Mouse (Mus musculus) hindbrain, embryonic 14.5 days (tissue): ENCODE data around the gene Xpr1. TPM values are rescaled to one million over a fixed set of nuclear protein-coding genes. Genes with fewer than 3 reads are reported as not detected.

Experiments used
- ATAC-seq: fragments of 200-750 bp; cut with Nextera tagmentation; 2 replicates; pipeline ENCODE4 v1.8.0; 2017; ENCODE audit warnings: moderate number of reproducible peaks, mild to moderate bottlenecking, moderate TSS enrichment, moderate library complexity; ENCODE audit not compliant: low FRiP score
- DNase-seq: peaks from one replicate; pipeline ENCODE4 v3.0.0-alpha.2; 2015; ENCODE audit warnings: low spot score
- H3K27ac ChIP-seq: fragments of 300-500 bp; sonication (generic); 2 replicates; pipeline ENCODE4 v1.5.1; 2014; ENCODE audit warnings: mild to moderate bottlenecking, moderate library complexity
- H3K27me3 ChIP-seq: fragments of 300-500 bp; sonication (generic); 2 replicates; pipeline ENCODE4 v1.6.1; 2014; ENCODE audit warnings: mild to moderate bottlenecking, low read length, mixed read lengths; ENCODE audit not compliant: control insufficient read depth, insufficient read depth
- H3K36me3 ChIP-seq: fragments of 300-500 bp; sonication (generic); replicated peaks from 2 replicates; pipeline ENCODE4 v1.6.1; 2014; ENCODE audit not compliant: control insufficient read depth, insufficient read depth
- H3K4me1 ChIP-seq: fragments of 300-500 bp; sonication (generic); replicated peaks from 2 replicates; pipeline ENCODE4 v1.6.1; 2014; ENCODE audit warnings: antibody characterized with exemption, low read length, mixed read lengths; ENCODE audit not compliant: control insufficient read depth, insufficient read depth
- H3K4me2 ChIP-seq: fragments of 300-500 bp; sonication (generic); replicated peaks from 2 replicates; pipeline ENCODE4 v1.6.1; 2014; ENCODE audit warnings: mild to moderate bottlenecking, moderate library complexity
- H3K4me3 ChIP-seq: fragments of 300-500 bp; sonication (generic); replicated peaks from 2 replicates; pipeline ENCODE4 v1.5.1; 2014; ENCODE audit warnings: mild to moderate bottlenecking, low read length
- H3K9ac ChIP-seq: fragments of 300-500 bp; sonication (generic); 2 replicates; pipeline ENCODE4 v1.6.1; 2014
- H3K9me3 ChIP-seq: fragments of 300-500 bp; sonication (generic); 2 replicates; pipeline ENCODE4 v1.6.1; 2016; ENCODE audit warnings: low read length; ENCODE audit not compliant: control insufficient read depth
- WGBS: fragments of 180-500 bp; shearing (Covaris S2); extraction: QIAGEN DNeasy Blood & Tissue Kit; methylation state at CpG from one replicate; pipeline ENCODE4 v1.1.7; 2014; 5-methylcytosine and 5-hydroxymethylcytosine counted together
- polyA plus RNA-seq: library from polyadenylated mRNA; unstranded; fragments of >200 nt; fragmentation: Nextera tagmentation; extraction: Ambion mirVana; gene quantifications from 2 replicates; pipeline ENCODE4 v1.2.1, GENCODE M21; 2014

Gene Xpr1
- polyA plus RNA-seq, 1 experiment from 2014 or later: 38.7 TPM

DNA sequence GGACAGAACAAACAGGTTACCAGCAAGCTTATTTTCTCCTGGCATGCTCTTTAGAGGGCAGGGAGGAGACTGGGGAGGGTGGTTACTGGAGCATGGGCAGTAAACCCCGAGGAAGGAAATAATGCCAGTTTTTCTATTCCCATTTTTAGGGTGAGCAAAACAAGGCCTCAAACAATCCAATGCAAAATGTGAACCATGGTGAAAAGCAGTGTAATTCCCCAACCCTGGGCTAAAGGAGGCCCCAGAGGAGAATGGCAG is 174.8 kb downstream of the Xpr1 start:
- Histone ChIP-seq H3K9me3 (no peaks in the 10 kb centered on the region), H3K4me2 (no peak overlapping the region), H3K4me1 (peaks cover 7% of the 10 kb centered on the region), H3K9ac (no peak overlapping the region), H3K4me3 (no peak overlapping the region), H3K27ac (no peak overlapping the region), H3K36me3 (no peaks in the 10 kb centered on the region), H3K27me3 (peaks cover 12% of the 10 kb centered on the region)
- 52% methylated on average over 1 of the region's 1 CpGs for WGBS
- DNase-seq (no peak), ATAC-seq (no peak)

DNA sequence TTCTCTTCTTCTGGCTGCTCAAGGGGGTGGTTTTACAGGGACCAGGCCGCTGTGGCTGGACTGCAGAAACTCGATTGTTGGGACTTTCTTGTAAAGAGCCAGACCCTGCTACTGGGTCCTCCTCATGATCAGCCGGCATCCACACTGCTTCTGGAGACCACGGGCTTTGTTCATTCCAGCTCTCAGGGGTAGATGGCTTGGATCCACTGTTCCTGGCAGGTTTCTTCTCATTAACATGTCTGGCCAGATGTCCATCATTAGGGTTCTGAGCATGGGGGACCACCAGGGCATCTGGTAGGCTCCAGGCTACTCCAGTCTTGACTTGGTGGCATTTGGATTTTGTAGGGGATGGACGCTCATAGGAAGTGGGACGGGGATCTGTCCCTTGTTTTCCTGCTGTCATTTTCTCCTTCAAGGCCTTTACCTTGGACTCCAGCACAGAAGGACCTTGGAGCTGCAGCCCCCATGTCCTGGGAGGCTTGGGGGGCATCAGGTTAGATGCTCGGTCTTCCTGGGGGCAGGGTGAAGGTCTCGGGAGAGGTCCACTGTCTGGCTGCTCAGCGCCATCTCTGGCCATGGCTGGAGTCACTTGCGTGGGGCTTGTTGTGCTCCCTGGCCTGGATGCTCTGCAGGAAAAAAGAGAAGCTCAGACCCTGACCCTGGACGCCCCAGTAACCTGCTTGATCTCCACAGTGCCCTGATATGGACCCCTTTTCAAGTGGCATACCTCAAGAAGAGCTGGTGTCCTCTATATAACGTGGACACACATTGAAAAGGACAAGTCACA is 175.3 kb downstream of the Xpr1 start:
- Histone ChIP-seq H3K9ac (no peak overlapping the region), H3K36me3 (no peaks in the 10 kb centered on the region), H3K4me3 (no peak overlapping the region), H3K27ac (no peak overlapping the region), H3K9me3 (no peaks in the 10 kb centered on the region), H3K27me3 (peaks cover 12% of the 10 kb centered on the region), H3K4me1 (peaks cover 12% of the 10 kb centered on the region), H3K4me2 (no peak overlapping the region)
- ATAC-seq: no peak
- WGBS: 78% methylated on average over 12 of the region's 12 CpGs
- DNase-seq: no peak

DNA sequence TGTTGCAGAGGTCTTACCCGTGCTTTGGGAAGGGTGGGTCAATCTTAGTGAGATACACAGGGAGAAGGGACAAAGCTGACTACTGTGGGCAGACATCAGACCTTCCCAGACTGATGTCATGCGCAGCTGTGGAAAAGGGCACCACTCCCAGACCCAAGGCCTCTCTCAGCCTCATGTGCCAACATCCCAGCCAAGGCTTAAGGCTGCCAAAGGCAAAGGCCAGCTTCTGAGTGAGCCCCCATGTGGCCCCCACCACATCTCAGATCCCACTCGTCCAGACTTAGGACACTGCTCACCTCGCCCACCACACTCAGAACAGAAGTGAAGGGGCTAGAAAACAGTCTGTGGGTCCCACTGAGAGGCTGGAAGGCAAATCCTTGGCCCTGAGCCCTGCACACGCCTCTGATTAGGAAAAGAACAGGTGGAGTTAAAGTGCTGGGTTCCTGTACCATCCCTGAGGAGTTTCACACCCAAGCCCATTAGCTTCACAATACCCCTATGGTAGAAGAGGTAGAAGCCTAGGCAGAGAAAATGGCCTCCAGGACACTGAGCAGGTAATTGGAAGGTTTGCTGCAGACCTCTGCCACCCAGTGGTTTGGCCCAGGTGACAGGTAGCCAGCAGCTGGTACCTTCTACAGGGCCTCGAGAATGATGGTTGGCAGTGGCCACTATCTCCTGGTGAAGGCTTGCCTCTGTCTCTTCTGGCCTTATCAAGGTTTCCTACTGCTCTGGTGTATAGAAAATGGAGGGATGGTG is 177.1 kb downstream of the Xpr1 start:
- DNase-seq (no peak), ATAC-seq (no peak)
- H3K9me3 ChIP-seq: no peaks in the 10 kb centered on the region
- H3K4me3 ChIP-seq: no peak overlapping the region
- H3K9ac ChIP-seq: no peak overlapping the region
- H3K4me1 ChIP-seq: peaks cover 27% of the 10 kb centered on the region
- WGBS: 86% methylated on average over 6 of the region's 6 CpGs
- peaks cover 10% of the 10 kb centered on the region for H3K27me3 ChIP-seq
- no peaks in the 10 kb centered on the region for H3K36me3 ChIP-seq
- H3K27ac ChIP-seq: no peak overlapping the region
- no peak overlapping the region for H3K4me2 ChIP-seq

DNA sequence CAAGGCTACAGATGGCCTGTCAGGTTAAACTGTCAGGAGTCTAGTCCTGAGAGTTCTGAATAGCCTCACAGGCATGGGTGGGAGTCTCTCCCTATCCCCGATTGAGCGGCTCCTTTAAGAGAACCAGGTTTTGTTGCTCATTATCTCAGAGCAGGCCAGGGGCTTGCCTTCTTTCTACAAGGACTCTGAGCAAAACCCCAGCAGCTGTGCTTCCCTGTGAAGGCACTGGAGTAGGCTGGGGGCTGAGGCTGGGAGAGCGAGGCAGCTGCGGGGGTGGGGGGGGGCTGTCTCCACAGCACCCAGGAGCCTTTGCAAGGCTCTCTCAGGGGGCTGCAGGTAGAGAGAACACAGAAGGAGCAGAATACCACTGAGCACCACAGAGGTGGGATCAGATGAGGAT is 178.0 kb downstream of the Xpr1 start:
- peaks cover 33% of the 10 kb centered on the region for H3K4me1 ChIP-seq
- DNase-seq: no peak
- no peak overlapping the region; the same call in 1 of the 2 replicates for H3K27ac ChIP-seq
- 0 out of 2 replicates have a peak overlapping the region, but pooled peaks have one; percentile 9 for H3K9ac ChIP-seq
- no peak overlapping the region for H3K4me2 ChIP-seq
- no peaks in the 10 kb centered on the region for H3K36me3 ChIP-seq
- peaks cover under 1% of the 10 kb centered on the region; the same call in 1 of the 2 replicates for H3K27me3 ChIP-seq
- ATAC-seq: no peak
- no peaks in the 10 kb centered on the region for H3K9me3 ChIP-seq
- no peak overlapping the region for H3K4me3 ChIP-seq
- 65% methylated on average over 4 of the region's 4 CpGs for WGBS

DNA sequence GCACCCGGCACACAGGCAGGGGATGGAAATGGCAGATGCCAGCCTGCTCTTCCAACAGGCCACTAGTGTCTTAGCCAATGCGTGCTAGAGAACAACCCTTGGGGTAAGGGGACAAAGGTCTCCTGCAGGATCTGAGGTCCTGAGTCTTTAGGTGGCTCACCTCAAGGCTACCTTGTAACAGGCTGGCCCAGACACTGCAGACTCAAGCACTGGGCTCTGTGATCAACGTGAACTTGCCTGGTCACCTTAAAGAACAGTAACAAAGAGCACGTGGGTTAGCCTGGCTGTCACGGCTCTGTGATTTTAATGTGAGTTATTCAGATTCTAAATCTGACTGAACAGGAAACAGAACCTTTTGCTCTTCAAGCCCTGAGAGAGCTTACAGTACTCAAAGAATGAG is 179.1 kb downstream of the Xpr1 start:
- H3K4me1 ChIP-seq: peaks cover 38% of the 10 kb centered on the region
- no peak overlapping the region for H3K27ac ChIP-seq
- no peaks in the 10 kb centered on the region for H3K9me3 ChIP-seq
- WGBS: 81% methylated on average over 5 of the region's 5 CpGs
- no peak for DNase-seq
- no peak overlapping the region for H3K4me2 ChIP-seq
- no peak for ATAC-seq
- H3K27me3 ChIP-seq: no peaks in the 10 kb centered on the region
- no peak overlapping the region for H3K4me3 ChIP-seq
- H3K36me3 ChIP-seq: no peaks in the 10 kb centered on the region
- H3K9ac ChIP-seq: no peak overlapping the region

DNA sequence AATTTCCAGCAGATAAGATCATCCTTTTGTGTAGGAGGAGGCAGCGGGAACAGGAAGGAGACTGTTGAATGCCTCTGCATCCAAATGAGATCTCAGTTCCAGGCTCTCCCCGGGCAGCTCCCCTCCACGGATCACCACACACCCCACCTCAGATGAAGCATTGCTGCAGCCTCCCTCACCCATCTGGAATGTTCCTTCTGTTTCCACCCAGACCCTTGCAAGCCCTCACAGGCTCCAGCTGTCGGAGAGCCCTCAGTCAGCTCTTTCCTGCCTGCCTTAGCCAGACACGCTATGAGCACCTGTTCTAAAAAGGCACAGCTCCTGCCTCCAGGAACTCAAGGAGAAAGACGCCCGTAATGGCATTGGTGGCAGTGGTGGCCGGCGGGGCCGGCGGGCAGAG is 179.8 kb downstream of the Xpr1 start:
- H3K27ac ChIP-seq: peak overlapping the region; percentile 29; the same call in 1 of the 2 replicates

DNA sequence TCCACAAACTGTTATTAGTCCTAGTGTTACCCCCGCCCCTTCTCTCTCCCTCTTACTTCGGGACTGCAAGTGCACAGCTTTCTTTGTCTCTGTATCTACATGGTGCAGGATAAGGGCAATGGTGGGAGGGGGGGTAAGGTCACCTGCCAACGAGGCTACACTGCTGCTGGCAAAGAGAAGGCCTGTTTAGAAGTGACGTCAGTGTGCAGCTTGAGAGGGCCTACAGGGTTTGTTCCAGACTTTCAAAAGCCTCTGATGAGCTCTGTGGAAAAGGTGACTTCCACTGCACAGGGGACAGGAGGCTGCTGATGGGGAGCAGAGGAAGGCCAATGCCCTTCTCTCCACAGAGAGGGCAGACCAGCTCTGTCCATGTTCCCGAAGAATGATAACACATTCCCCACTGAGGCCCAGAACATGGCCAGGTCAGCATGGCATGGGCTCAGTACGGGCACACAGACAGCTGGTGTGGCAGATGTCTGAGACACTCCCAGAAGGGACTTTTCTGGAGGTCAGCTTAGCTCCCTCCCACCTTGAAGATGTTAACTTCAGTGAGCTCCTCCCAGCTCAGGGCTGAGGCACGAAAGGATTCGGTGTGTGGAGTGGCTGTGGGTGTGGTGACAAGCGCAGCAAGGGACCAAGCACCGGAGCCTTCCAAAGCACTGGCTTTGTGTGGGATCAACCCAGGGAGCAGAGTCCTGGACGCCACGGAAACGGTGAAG is 180.8 kb downstream of the Xpr1 start:
- DNase-seq: no peak
- Histone ChIP-seq H3K4me3 (no peak overlapping the region), H3K36me3 (no peaks in the 10 kb centered on the region), H3K4me2 (no peak overlapping the region), H3K9ac (no peak overlapping the region), H3K9me3 (no peaks in the 10 kb centered on the region), H3K27me3 (no peaks in the 10 kb centered on the region), H3K4me1 (peaks cover 45% of the 10 kb centered on the region), H3K27ac (peak overlapping the region; percentile 34)
- 35% methylated on average over 13 of the region's 13 CpGs for WGBS
- ATAC-seq: no peak

More for the DNA sequence above, 179.8 kb downstream of the Xpr1 start:
- H3K4me3 ChIP-seq: no peak overlapping the region
- WGBS: 71% methylated on average over 11 of the region's 11 CpGs
- no peak overlapping the region for H3K4me2 ChIP-seq
- DNase-seq (no peak), ATAC-seq (no peak)
- H3K9me3 ChIP-seq: no peaks in the 10 kb centered on the region
- no peaks in the 10 kb centered on the region for H3K27me3 ChIP-seq
- peaks cover 44% of the 10 kb centered on the region for H3K4me1 ChIP-seq
- no peaks in the 10 kb centered on the region for H3K36me3 ChIP-seq
- H3K9ac ChIP-seq: no peak overlapping the region

DNA sequence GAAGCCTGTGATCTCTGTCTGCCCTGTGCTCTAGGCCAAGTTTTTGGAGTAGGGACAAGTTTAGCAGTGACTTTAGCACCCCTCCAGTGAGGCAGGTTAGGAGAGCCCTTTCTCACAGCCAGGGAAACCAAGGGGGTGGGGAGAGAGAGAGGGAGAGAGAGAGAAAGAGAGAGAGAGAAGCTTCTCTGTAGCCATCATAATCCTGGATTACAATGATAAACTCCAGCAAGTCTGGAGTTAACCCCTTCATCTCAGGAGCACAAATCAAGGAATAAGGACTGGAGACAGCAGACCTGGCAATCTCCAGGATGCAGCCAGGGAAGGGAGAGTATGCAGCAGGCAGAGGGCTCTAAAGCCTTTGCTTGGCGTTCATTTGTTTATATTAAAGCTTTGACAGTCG is 181.6 kb downstream of the Xpr1 start:
- Histone ChIP-seq H3K4me3 (no peak overlapping the region), H3K9ac (no peak overlapping the region), H3K4me2 (no peak overlapping the region), H3K9me3 (no peaks in the 10 kb centered on the region), H3K36me3 (no peaks in the 10 kb centered on the region), H3K4me1 (peaks cover 54% of the 10 kb centered on the region), H3K27ac (peak overlapping the region; percentile 83), H3K27me3 (no peaks in the 10 kb centered on the region)
- 33% methylated on average over 2 of the region's 2 CpGs for WGBS
- no peak for ATAC-seq
- DNase-seq: no peak

DNA sequence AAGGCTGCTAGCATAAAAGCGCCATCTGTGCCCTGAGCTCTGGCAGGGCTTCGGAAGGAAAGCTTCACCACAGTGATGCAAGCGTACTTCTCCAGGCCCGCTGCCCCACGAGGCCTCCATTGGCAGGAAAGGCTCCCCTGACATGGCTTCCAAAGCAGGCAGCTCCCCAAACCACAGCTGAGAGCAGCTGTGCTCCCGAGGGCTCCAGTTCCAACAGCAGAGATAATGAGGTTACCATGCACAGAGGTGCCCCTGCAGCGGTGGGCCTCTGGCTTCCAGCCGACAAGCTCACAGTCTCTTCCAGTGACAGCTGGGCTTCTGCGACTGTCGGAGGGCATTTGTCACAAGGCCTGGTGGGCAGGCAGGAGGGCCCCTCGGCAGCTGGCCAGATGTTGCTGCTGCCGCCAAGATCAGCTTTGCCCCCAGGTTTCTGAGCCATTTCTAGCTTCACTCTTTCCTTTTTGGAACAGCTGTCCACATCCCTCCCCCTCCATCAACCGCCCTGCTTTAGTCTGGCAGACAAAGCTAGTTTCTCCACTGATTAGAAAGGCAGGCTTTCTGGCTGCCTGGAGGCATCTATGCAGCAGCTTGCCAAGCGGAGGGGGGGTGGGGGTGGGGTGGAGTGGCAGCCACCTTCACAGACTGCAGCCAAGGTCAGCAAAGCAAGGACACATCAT is 183.1 kb downstream of the Xpr1 start:
- no peaks in the 10 kb centered on the region for H3K36me3 ChIP-seq
- peak; percentile 73 for DNase-seq
- H3K4me2 ChIP-seq: no peak overlapping the region
- peak overlapping the region; percentile 9; the same call in 1 of the 2 replicates for H3K9ac ChIP-seq
- peaks cover 69% of the 10 kb centered on the region for H3K4me1 ChIP-seq
- 8% methylated on average over 14 of the region's 14 CpGs for whole genome bisulfite sequencing
- H3K9me3 ChIP-seq: no peaks in the 10 kb centered on the region
- H3K27ac ChIP-seq: peak overlapping the region; percentile 83
- no peaks in the 10 kb centered on the region for H3K27me3 ChIP-seq
- peak; percentile 59 for ATAC-seq
- H3K4me3 ChIP-seq: no peak overlapping the region
